In the genomic region with DNA sequence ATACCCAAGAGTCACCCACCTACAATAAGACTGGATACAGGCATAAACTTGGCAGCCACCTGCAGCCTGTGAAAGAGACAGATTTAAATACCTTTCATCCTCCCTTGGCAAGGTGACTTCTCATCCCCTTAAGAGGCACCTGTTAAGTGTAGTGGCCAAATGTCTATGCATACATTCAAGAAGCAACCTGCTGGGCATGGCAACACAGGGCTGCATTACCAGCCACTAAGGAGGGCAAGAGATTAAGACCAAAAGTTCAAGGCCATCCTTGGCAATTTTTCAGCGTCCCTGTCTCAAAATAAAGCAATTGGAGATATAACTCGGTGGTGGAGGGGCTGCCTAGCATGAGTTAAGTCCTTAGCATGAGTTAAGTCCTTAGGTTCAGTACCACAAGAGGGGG, we compare ENCODE assay signal across 9 mouse cellular contexts. TPM values are rescaled to one million over a fixed set of nuclear protein-coding genes. Genes with fewer than 3 reads are reported as not detected.
DNase-seq lines count a peak whose midpoint lies in the region; ATAC-seq lines count a peak whose summit lies in the region.
"Had no signal": no experiment of that assay in that cellular context is flagged by ENCODE, and none has a peak within 500 bp of the region (broad histone marks: within the 10 kb centered on the region; RNA-seq: fewer than 3 reads in every experiment).

No protein-coding gene starts in this region.

- H3K36me3 ChIP-seq in kidney, embryonic 14.5 days (ENCODE audit: control insufficient read depth, insufficient read depth, low read length): peaks cover 60% of the 10 kb centered on the region
- H3K36me3 ChIP-seq in embryonic facial prominence, embryonic 10.5 days (replicated peaks): peaks cover 76% of the 10 kb centered on the region
- peaks cover 28% of the 10 kb centered on the region for H3K36me3 ChIP-seq in hindbrain, embryonic 16.5 days (ENCODE audit: control insufficient read depth, insufficient read depth, low read length)
- peaks cover 23% of the 10 kb centered on the region for H3K36me3 ChIP-seq in midbrain, embryonic 16.5 days (ENCODE audit: control insufficient read depth, insufficient read depth, low read length)

- no peaks in the 10 kb centered on the region for H3K9me3 ChIP-seq in kidney, embryonic 14.5 days (ENCODE audit: control insufficient read depth, low read length)
- H3K9me3 ChIP-seq in embryonic facial prominence, embryonic 10.5 days: no peaks in the 10 kb centered on the region
- H3K9me3 ChIP-seq in hindbrain, embryonic 16.5 days (ENCODE audit: control insufficient read depth, low read length): no peaks in the 10 kb centered on the region
- no peaks in the 10 kb centered on the region for H3K9me3 ChIP-seq in midbrain, embryonic 16.5 days (replicated peaks; ENCODE audit: control insufficient read depth, low read length, poor library complexity, severe bottlenecking)

- ATAC-seq in kidney, embryonic 14.5 days (ENCODE audit: low FRiP score, low TSS enrichment): no peak
- no peak for ATAC-seq in hindbrain, embryonic 16.5 days
- ATAC-seq in midbrain, embryonic 16.5 days: no peak
- ATAC-seq in megakaryocyte-erythroid progenitor cell, adult 5-6 weeks (replicated peaks; ENCODE audit: low FRiP score, low TSS enrichment, poor library complexity, severe bottlenecking): no peak

- WGBS in kidney, embryonic 14.5 days: 25% methylated on average over 2 of the region's 2 CpGs
- 17% methylated on average over 2 of the region's 2 CpGs for WGBS in embryonic facial prominence, embryonic 10.5 days
- WGBS in hindbrain, embryonic 16.5 days: 22% methylated on average over 2 of the region's 2 CpGs
- WGBS in midbrain, embryonic 16.5 days: 23% methylated on average over 2 of the region's 2 CpGs

- DNase-seq in kidney, postnatal 10 days: no peak
- DNase-seq in embryonic facial prominence, embryonic 10.5 days (ENCODE audit: low spot score): no peak
- DNase-seq in right cerebral cortex, postnatal 36 days (ENCODE audit: low spot score in 2 of 2): no peak
- no peak for DNase-seq in urinary bladder, adult 18-20 months (ENCODE audit: low spot score in 2 of 2)
- DNase-seq: gastrocnemius, postnatal 25 days had no signal

- H3K4me3 ChIP-seq in kidney, embryonic 14.5 days (ENCODE audit: low read length): peak overlapping the region; percentile 91
- H3K4me3 ChIP-seq in embryonic facial prominence, embryonic 10.5 days: peak overlapping the region; percentile 82
- peak overlapping the region; percentile 79 for H3K4me3 ChIP-seq in hindbrain, embryonic 16.5 days (ENCODE audit: low read length)
- H3K4me3 ChIP-seq in midbrain, embryonic 16.5 days (ENCODE audit: low read depth, low read length): peak overlapping the region; percentile 71

- H3K4me1 ChIP-seq in kidney, embryonic 14.5 days (ENCODE audit: control insufficient read depth, insufficient read depth, low read length): peaks cover 15% of the 10 kb centered on the region; the same call in 1 of the 2 replicates
- peaks cover 25% of the 10 kb centered on the region for H3K4me1 ChIP-seq in embryonic facial prominence, embryonic 10.5 days
- peaks cover 21% of the 10 kb centered on the region for H3K4me1 ChIP-seq in hindbrain, embryonic 16.5 days (ENCODE audit: control insufficient read depth, insufficient read depth, low read depth, low read length)
- peaks cover 19% of the 10 kb centered on the region for H3K4me1 ChIP-seq in midbrain, embryonic 16.5 days (ENCODE audit: control insufficient read depth, insufficient read depth, low read length)

- no peak overlapping the region for H3K27ac ChIP-seq in kidney, embryonic 14.5 days (ENCODE audit: low read depth, low read length)
- H3K27ac ChIP-seq in embryonic facial prominence, embryonic 10.5 days (replicated peaks): 0 out of 2 replicates have a peak overlapping the region, but pooled peaks have one; percentile 92
- no peak overlapping the region for H3K27ac ChIP-seq in hindbrain, embryonic 16.5 days (ENCODE audit: low read depth, low read length)
- H3K27ac ChIP-seq in midbrain, embryonic 16.5 days (ENCODE audit: low read length): no peak overlapping the region

- no peaks in the 10 kb centered on the region for H3K27me3 ChIP-seq in kidney, embryonic 14.5 days (ENCODE audit: control insufficient read depth, insufficient read depth, low read length)
- no peaks in the 10 kb centered on the region for H3K27me3 ChIP-seq in embryonic facial prominence, embryonic 10.5 days (replicated peaks; ENCODE audit: low read depth, poor library complexity, severe bottlenecking)
- H3K27me3 ChIP-seq in hindbrain, embryonic 16.5 days (replicated peaks; ENCODE audit: control insufficient read depth, insufficient read depth, low read length): no peaks in the 10 kb centered on the region
- no peaks in the 10 kb centered on the region for H3K27me3 ChIP-seq in midbrain, embryonic 16.5 days (ENCODE audit: control insufficient read depth, insufficient read depth, low read depth, low read length)

- H3K9ac ChIP-seq in kidney, embryonic 14.5 days (ENCODE audit: low read depth, low read length): peak overlapping the region; percentile 86
- H3K9ac ChIP-seq in hindbrain, embryonic 16.5 days (ENCODE audit: low read depth, low read length): peak overlapping the region; percentile 60
- H3K9ac ChIP-seq in midbrain, embryonic 16.5 days (ENCODE audit: low read depth, low read length): peak overlapping the region; percentile 76

- H3K4me2 ChIP-seq in kidney, embryonic 14.5 days (replicated peaks; ENCODE audit: low read depth, low read length): peak overlapping the region; percentile 83
- peak overlapping the region; percentile 86 for H3K4me2 ChIP-seq in hindbrain, embryonic 16.5 days (ENCODE audit: low read length)
- H3K4me2 ChIP-seq in midbrain, embryonic 16.5 days (ENCODE audit: low read length): peak overlapping the region; percentile 98

RNA-seq across cellular contexts. Expression of a gene that starts 1.1 kb away (rescaled TPM):
- 39.1 and 72.1 TPM in 2 replicates for polyA plus RNA-seq in kidney, embryonic 14.5 days (2014; fragmentation: Nextera tagmentation; extraction: Ambion mirVana)
- 85.3 and 92.0 TPM in 2 replicates for polyA plus RNA-seq in embryonic facial prominence, embryonic 10.5 days (2016; fragmentation: Nextera tagmentation; extraction: Ambion mirVana)
- 31.6 and 35.0 TPM in 2 replicates for polyA plus RNA-seq in hindbrain, embryonic 16.5 days (2015; fragmentation: Nextera tagmentation; extraction: Ambion mirVana)
- 34.0 and 38.0 TPM in 2 replicates for polyA plus RNA-seq in midbrain, embryonic 16.5 days (2015; fragmentation: Nextera tagmentation; extraction: Ambion mirVana)
- 115 and 123 TPM in 2 replicates for total RNA-seq in megakaryocyte-erythroid progenitor cell, adult 5-6 weeks (2014; fragmentation: Nextera tagmentation)
- total RNA-seq in megakaryocyte-erythroid progenitor cell, adult 5-6 weeks (2017): 235 and 274 TPM in 2 replicates

RNA-seq across cellular contexts. Expression of a gene that starts 1.2 kb away (rescaled TPM):
- polyA plus RNA-seq in kidney, embryonic 14.5 days (2014; fragmentation: Nextera tagmentation; extraction: Ambion mirVana): 303 and 334 TPM in 2 replicates
- 419 and 430 TPM in 2 replicates for polyA plus RNA-seq in embryonic facial prominence, embryonic 10.5 days (2016; fragmentation: Nextera tagmentation; extraction: Ambion mirVana)
- polyA plus RNA-seq in hindbrain, embryonic 16.5 days (2015; fragmentation: Nextera tagmentation; extraction: Ambion mirVana): 303 and 330 TPM in 2 replicates
- polyA plus RNA-seq in midbrain, embryonic 16.5 days (2015; fragmentation: Nextera tagmentation; extraction: Ambion mirVana): 278 and 285 TPM in 2 replicates
- total RNA-seq in megakaryocyte-erythroid progenitor cell, adult 5-6 weeks (2014; fragmentation: Nextera tagmentation): 126 and 145 TPM in 2 replicates
- total RNA-seq in megakaryocyte-erythroid progenitor cell, adult 5-6 weeks (2017): 111 and 128 TPM in 2 replicates

RNA-seq across cellular contexts. Expression of a gene that starts 18.0 kb away (rescaled TPM):
- 54.9 and 78.6 TPM in 2 replicates for polyA plus RNA-seq in kidney, embryonic 14.5 days (2014; fragmentation: Nextera tagmentation; extraction: Ambion mirVana)
- polyA plus RNA-seq in embryonic facial prominence, embryonic 10.5 days (2016; fragmentation: Nextera tagmentation; extraction: Ambion mirVana): 35.9 and 37.1 TPM in 2 replicates
- polyA plus RNA-seq in hindbrain, embryonic 16.5 days (2015; fragmentation: Nextera tagmentation; extraction: Ambion mirVana): 9.6 and 11.2 TPM in 2 replicates
- polyA plus RNA-seq in midbrain, embryonic 16.5 days (2015; fragmentation: Nextera tagmentation; extraction: Ambion mirVana): 7.1 and 7.8 TPM in 2 replicates
- total RNA-seq in megakaryocyte-erythroid progenitor cell, adult 5-6 weeks (2014; fragmentation: Nextera tagmentation): 93.8 and 120 TPM in 2 replicates
- total RNA-seq in megakaryocyte-erythroid progenitor cell, adult 5-6 weeks (2017): 201 and 272 TPM in 2 replicates

RNA-seq across cellular contexts. Expression of a gene that starts 21.7 kb away (rescaled TPM):
- 0.81 and 1.2 TPM in 2 replicates for polyA plus RNA-seq in kidney, embryonic 14.5 days (2014; fragmentation: Nextera tagmentation; extraction: Ambion mirVana)
- 0.21 and 0.28 TPM in 2 replicates for polyA plus RNA-seq in embryonic facial prominence, embryonic 10.5 days (2016; fragmentation: Nextera tagmentation; extraction: Ambion mirVana)
- polyA plus RNA-seq in hindbrain, embryonic 16.5 days (2015; fragmentation: Nextera tagmentation; extraction: Ambion mirVana): 0.06 and 0.14 TPM in 2 replicates
- 0.05 and 0.21 TPM in 2 replicates for polyA plus RNA-seq in midbrain, embryonic 16.5 days (2015; fragmentation: Nextera tagmentation; extraction: Ambion mirVana)
- 1.4 and 3.5 TPM in 2 replicates for total RNA-seq in megakaryocyte-erythroid progenitor cell, adult 5-6 weeks (2014; fragmentation: Nextera tagmentation)
- 2.1 and 3.7 TPM in 2 replicates for total RNA-seq in megakaryocyte-erythroid progenitor cell, adult 5-6 weeks (2017)

RNA-seq across cellular contexts. Expression of a gene that starts 38.0 kb away (rescaled TPM):
- 43.1 and 71.8 TPM in 2 replicates for polyA plus RNA-seq in kidney, embryonic 14.5 days (2014; fragmentation: Nextera tagmentation; extraction: Ambion mirVana)
- 107 and 108 TPM in 2 replicates for polyA plus RNA-seq in embryonic facial prominence, embryonic 10.5 days (2016; fragmentation: Nextera tagmentation; extraction: Ambion mirVana)
- 77.9 and 87.4 TPM in 2 replicates for polyA plus RNA-seq in hindbrain, embryonic 16.5 days (2015; fragmentation: Nextera tagmentation; extraction: Ambion mirVana)
- 92.1 and 95.0 TPM in 2 replicates for polyA plus RNA-seq in midbrain, embryonic 16.5 days (2015; fragmentation: Nextera tagmentation; extraction: Ambion mirVana)
- 65.1 and 66.6 TPM in 2 replicates for total RNA-seq in megakaryocyte-erythroid progenitor cell, adult 5-6 weeks (2014; fragmentation: Nextera tagmentation)
- 82.7 and 126 TPM in 2 replicates for total RNA-seq in megakaryocyte-erythroid progenitor cell, adult 5-6 weeks (2017)
